Mouse (Mus musculus): ENCODE data around the gene Unc45b. TPM values are rescaled to one million over a fixed set of nuclear protein-coding genes. Genes with fewer than 3 reads are reported as not detected.

The Unc45b gene
- under 1 TPM in 1 of 2 experiments, not detected in 1; 0.13 TPM for total RNA-seq (2023)

DNA sequence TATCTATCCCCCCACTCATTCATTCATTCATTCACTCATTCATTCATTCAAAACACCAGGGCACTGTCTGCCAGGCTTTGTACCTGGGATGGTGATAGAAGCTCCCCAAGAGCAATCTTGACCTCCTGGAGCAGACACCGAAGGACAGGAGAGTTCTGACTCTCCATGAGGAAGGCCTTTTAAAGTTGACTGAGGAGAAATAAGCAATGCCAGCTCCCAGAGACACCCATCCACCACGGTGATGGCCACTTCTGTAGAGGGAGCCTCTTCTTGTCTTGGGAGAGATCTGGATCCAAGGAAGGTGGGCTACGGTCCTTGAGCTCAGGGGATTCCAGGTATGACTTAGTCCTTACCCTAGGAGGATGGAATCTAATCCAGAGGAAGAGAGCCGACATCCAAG, at the start of gene Unc45b:
Gene Unc45b, plus strand, starts transcription at position 301 of the 400 bp plus-strand sequence.

DNA sequence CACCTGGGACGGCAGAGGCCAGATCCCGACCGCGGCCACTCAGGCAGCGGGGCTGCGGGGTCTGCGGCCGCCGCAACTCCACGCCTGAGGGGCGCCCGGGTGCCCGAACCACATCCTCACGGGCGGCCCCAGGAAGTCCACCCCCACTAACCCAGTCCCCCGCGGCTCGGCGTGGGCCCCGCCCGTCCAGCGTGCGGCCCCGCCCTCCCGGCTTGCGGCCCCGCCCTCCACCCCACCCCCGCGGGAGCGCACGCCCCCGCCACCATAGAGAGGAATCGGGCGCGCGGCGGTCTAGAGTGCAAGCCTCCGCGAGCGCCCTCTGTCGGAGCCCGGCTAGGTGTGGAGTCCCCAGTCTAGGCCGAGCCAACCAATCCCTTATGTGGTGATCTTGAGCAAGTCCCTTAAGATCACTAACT, 39.3 kb upstream of the Unc45b start, which contains the start of gene Rffl:
Gene Rffl, minus strand, starts transcription at position 180 of the 416 bp plus-strand sequence.

GRCm38 (mm10) chr11:82890342-82890762, 20.0 kb upstream of the Unc45b start, which contains the start of gene Rad51d:
Rad51d (minus strand) TSS chr11:82890614.

GRCm38 (mm10) chr11:82891936-82892335, 18.4 kb upstream of the Unc45b start, which contains the start of gene Fndc8:
Fndc8 (plus strand) TSS chr11:82892124.

DNA sequence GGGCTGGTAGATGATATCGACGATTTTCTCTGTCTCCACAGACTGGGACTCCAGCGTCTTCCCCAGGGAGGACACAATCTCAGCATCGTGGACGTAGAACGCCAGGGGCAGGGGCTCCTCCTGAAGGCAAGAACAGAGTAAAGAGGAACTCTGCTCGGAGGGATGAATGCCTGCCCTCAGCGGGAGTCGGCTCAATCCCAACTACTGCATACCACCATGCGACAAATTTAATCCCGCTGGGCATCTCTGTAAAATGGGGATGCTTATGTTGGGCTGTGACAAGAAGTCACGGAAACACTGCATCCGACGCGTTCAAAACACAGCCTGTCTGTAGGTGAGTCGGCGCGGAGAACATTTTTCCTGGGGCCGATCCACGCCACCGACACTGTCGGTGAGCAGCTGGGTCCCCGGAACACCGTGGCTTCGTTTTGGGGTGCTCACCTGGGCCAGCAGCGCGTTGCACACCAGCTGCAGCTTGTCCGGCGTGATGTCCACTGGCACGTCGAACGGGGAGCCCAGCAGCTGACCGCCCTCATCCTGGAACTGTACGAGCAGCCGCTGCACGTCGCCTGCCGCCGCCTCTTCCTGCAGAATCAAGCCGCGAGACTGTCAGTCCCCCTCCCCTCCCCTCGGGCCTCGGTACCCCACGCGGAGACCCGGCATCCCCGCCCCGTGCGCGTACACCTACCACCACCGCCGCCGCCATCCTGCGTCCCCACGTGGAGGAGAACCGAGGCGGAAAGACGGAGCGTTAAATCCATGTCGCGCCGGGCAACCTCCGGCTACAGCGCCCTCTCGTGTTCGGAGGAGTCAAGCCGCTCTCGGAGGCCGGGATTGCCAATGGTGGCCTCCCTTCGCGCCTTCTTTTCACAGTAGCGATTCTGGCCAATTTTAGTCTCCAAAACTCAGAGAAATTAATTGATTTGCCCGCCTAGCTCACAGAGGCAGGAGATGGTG, 2.4 kb upstream of the Unc45b start, which contains the start of gene Nle1:
Gene Nle1, minus strand, starts transcription at position 761 of the 957 bp plus-strand sequence.

DNA sequence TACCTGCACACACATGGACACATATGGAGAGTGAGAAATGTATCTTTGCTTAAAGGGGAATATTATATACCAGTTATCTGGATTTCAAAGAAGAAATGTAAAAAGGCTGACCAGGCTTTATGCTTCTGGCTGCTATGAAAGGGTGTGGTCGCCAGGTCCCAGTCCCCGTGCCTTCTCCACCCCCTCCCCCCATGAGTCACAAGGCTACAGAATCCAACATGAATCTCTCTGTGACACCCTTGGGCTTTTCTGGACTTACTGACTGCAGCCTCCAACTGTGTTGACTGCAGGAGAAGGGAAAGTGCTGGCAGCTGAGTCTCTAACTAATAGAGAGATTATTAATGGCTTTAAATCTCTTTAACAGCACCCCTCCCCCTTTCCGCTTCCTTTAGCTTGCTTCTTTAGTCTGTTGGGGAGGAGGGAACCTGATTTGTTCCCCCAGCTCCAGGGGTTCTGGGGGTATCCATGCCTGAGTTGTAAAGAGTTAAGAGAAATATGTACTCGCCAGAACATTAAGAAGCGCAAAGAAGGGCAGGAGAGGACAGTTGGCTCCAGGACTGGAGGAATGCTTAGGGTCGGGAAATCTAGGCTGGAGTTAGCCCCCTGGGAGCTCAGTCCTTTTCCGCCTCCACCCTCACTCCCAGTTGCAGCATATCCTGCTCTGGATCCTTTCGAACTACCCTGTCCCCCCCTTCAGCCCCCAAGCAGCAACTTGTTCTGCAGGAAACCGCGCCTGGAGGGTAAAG, 40.6 kb downstream of the Unc45b start, which contains the start of gene Slfn5:
Gene Slfn5, plus strand, starts transcription at position 614 of the 746 bp plus-strand sequence.

DNA sequence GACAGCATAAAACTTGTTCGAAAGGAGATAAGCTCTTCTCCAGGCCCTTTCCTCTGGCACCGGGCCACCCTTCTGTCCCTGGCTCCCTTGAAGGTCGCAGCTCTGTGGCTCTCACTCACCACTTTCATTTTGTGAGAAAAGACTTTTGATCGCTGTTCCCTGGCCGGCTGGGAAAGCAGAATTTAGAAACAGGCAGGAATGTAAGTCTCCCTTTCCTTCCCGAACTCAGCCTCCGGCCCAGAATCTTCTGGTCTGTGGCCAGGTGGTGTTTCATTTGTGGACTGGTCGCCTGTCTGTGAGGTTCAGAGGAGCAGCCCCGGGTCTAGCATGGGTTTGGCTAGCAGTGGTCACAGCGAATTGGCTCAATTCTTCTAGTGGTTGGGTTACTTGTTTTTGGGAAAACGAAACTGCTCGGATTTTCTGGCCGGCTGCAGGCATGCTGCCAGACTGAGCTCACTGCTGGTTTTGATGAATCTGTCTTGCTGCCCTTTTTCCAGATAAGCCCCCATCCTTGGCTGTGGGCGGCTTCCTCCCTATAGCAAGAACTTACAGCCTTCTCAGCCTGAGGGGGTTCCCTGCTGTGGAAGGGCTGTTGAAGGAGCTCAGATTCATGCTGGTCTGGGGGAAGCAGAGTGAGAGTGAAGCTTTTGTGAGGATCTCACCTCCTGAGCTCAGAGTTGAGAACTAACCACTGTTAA, 81.3 kb downstream of the Unc45b start, which contains the start of gene Slfn9:
Gene Slfn9, minus strand, starts transcription at position 362 of the 698 bp plus-strand sequence.

Other genes starting within 250 kb of the Unc45b start
- gene Cct6b, start 146.2 kb upstream of the Unc45b start, total RNA-seq (2023): under 1 TPM; 0.31 to 0.33 TPM
- 10 to 100 TPM; 28.5 to 29.1 TPM for gene Zfp830, start 146.2 kb upstream of the Unc45b start, total RNA-seq (2023)
- gene Lig3, start 129.4 kb upstream of the Unc45b start, total RNA-seq (2023): 10 to 100 TPM; 21.0 to 28.0 TPM
- 10 to 100 TPM; 59.8 to 67.6 TPM for gene Rffl, start 39.3 kb upstream of the Unc45b start, total RNA-seq (2023)
- gene Rad51d, start 19.9 kb upstream of the Unc45b start, total RNA-seq (2023): 10 to 100 TPM; 14.0 to 16.1 TPM
- gene Fndc8, start 18.4 kb upstream of the Unc45b start, total RNA-seq (2023): not detected
- gene Nle1, start 2.1 kb upstream of the Unc45b start, total RNA-seq (2023): 10 to 100 TPM in 1 of 2 experiments, 1 to 10 TPM in 1; 8.2 to 10.9 TPM
- gene Slfn5, start 40.8 kb downstream of the Unc45b start, total RNA-seq (2023): 10 to 100 TPM; 27.1 to 27.9 TPM
- 10 to 100 TPM; 10.2 to 12.7 TPM for gene Slfn9, start 81.3 kb downstream of the Unc45b start, total RNA-seq (2023)
- gene Slfn8, start 110.3 kb downstream of the Unc45b start, total RNA-seq (2023): 10 to 100 TPM; 11.7 to 12.2 TPM
- 100 to 1,000 TPM; 344 to 353 TPM for gene Slfn2, start 154.6 kb downstream of the Unc45b start, total RNA-seq (2023)
- 100 to 1,000 TPM; 117 to 118 TPM for gene Slfn1, start 206.3 kb downstream of the Unc45b start, total RNA-seq (2023)

Data from neutrophil, adult 59 days (primary cell).